Mouse (Mus musculus): ENCODE data around the gene Rbm47. TPM values are rescaled to one million over a fixed set of nuclear protein-coding genes. Genes with fewer than 3 reads are reported as not detected.
A peak's percentile ranks its signal among the peaks of the same experiment; 100 is the strongest.
"Not testable (repeated sequence)": the region's sequence is repeated elsewhere in the genome, so short reads cannot be mapped to it uniquely, and the experiment has no call there.

Gene Rbm47
- polyA plus RNA-seq, 1 experiment from 2014 or later, result 7.8 TPM

- no peak for ATAC-seq (ENCODE audit: low FRiP score)
- no peaks in the 10 kb centered on the region for H3K9me3 ChIP-seq
- H3K27me3 ChIP-seq, result no peaks in the 10 kb centered on the region
- 84% methylated on average over 16 of the region's 16 CpGs for WGBS
- no peak overlapping the region for H3K4me3 ChIP-seq
- no peaks in the 10 kb centered on the region for H3K4me1 ChIP-seq (replicated peaks)
- H3K36me3 ChIP-seq, result no peaks in the 10 kb centered on the region
- H3K9ac ChIP-seq, result no peak overlapping the region
- no peak overlapping the region for H3K27ac ChIP-seq
- H3K4me2 ChIP-seq, result no peak overlapping the region
These were observed 17.7 kb upstream of the Rbm47 start for GRCm38 (mm10) chr5:66190481-66191184.

- H3K9ac ChIP-seq; H3K27ac ChIP-seq; H3K4me2 ChIP-seq; H3K4me1 ChIP-seq (replicated peaks); H3K4me3 ChIP-seq; ATAC-seq (ENCODE audit: low FRiP score); H3K9me3 ChIP-seq; H3K36me3 ChIP-seq; H3K27me3 ChIP-seq: not testable (repeated sequence)
- WGBS, result 94% methylated on average over 6 of the region's 7 CpGs
These were observed 15.7 kb upstream of the Rbm47 start for GRCm38 (mm10) chr5:66188591-66188990.

GRCm38 (mm10) chr5:66182156-66182555 is 9.2 kb upstream of the Rbm47 start:
- no peak overlapping the region for H3K4me2 ChIP-seq
- no peaks in the 10 kb centered on the region for H3K9me3 ChIP-seq
- no peak overlapping the region for H3K4me3 ChIP-seq
- ATAC-seq (ENCODE audit: low FRiP score), result no peak
- H3K27me3 ChIP-seq, result no peaks in the 10 kb centered on the region
- no peaks in the 10 kb centered on the region for H3K36me3 ChIP-seq
- no peaks in the 10 kb centered on the region for H3K4me1 ChIP-seq (replicated peaks)
- no peak overlapping the region for H3K9ac ChIP-seq
- no peak overlapping the region for H3K27ac ChIP-seq
- 86% methylated on average over 3 of the region's 3 CpGs for WGBS

- no peaks in the 10 kb centered on the region for H3K36me3 ChIP-seq
- H3K4me3 ChIP-seq, result no peak overlapping the region
- no peaks in the 10 kb centered on the region for H3K27me3 ChIP-seq
- WGBS, result 55% methylated on average over 23 of the region's 23 CpGs
- peak overlapping the region; percentile 66 for H3K27ac ChIP-seq
- H3K9ac ChIP-seq, result no peak overlapping the region; the same call in 1 of the 2 replicates
- H3K4me2 ChIP-seq, result peak overlapping the region; percentile 32
- ATAC-seq (ENCODE audit: low FRiP score), result peak; percentile 57; the same call in 1 of the 2 replicates
- H3K4me1 ChIP-seq (replicated peaks), result 0 out of 2 replicates have a peak, but pooled peaks cover 7% of the 10 kb centered on the region
- H3K9me3 ChIP-seq, result no peaks in the 10 kb centered on the region
These were observed 1.4 kb upstream of the Rbm47 start for GRCm38 (mm10) chr5:66174160-66174837.

- WGBS, result 92% methylated on average over 9 of the region's 9 CpGs
- Histone ChIP-seq H3K9ac (no peak overlapping the region), H3K36me3 (no peaks in the 10 kb centered on the region), H3K4me1 (replicated peaks) (0 out of 2 replicates have a peak, but pooled peaks cover 7% of the 10 kb centered on the region), H3K4me2 (no peak overlapping the region), H3K27me3 (no peaks in the 10 kb centered on the region), H3K9me3 (no peaks in the 10 kb centered on the region), H3K27ac (no peak overlapping the region), H3K4me3 (no peak overlapping the region)
- ATAC-seq (ENCODE audit: low FRiP score), result no peak
These were observed 2.3 kb downstream of the Rbm47 start for GRCm38 (mm10) chr5:66170591-66170990.

GRCm38 (mm10) chr5:66169099-66169485 is 3.8 kb downstream of the Rbm47 start:
- no peaks in the 10 kb centered on the region for H3K36me3 ChIP-seq
- H3K4me1 ChIP-seq (replicated peaks), result no peaks in the 10 kb centered on the region
- H3K9me3 ChIP-seq, result no peaks in the 10 kb centered on the region
- H3K9ac ChIP-seq, result no peak overlapping the region
- no peak overlapping the region for H3K27ac ChIP-seq
- H3K4me3 ChIP-seq, result no peak overlapping the region
- WGBS, result 95% methylated on average over 2 of the region's 2 CpGs
- no peaks in the 10 kb centered on the region for H3K27me3 ChIP-seq
- H3K4me2 ChIP-seq, result no peak overlapping the region
- ATAC-seq (ENCODE audit: low FRiP score), result no peak

GRCm38 (mm10) chr5:66168462-66169098 is 4.3 kb downstream of the Rbm47 start:
- Histone ChIP-seq H3K9me3 (no peaks in the 10 kb centered on the region), H3K4me2 (no peak overlapping the region), H3K4me1 (replicated peaks) (no peaks in the 10 kb centered on the region), H3K4me3 (no peak overlapping the region), H3K27ac (no peak overlapping the region), H3K9ac (no peak overlapping the region), H3K36me3 (no peaks in the 10 kb centered on the region), H3K27me3 (no peaks in the 10 kb centered on the region)
- 87% methylated on average over 8 of the region's 8 CpGs for WGBS
- no peak for ATAC-seq (ENCODE audit: low FRiP score)

- no peak overlapping the region for H3K27ac ChIP-seq
- H3K4me2 ChIP-seq, result no peak overlapping the region
- H3K9ac ChIP-seq, result no peak overlapping the region
- ATAC-seq (ENCODE audit: low FRiP score), result no peak
- H3K27me3 ChIP-seq, result no peaks in the 10 kb centered on the region
- no peaks in the 10 kb centered on the region for H3K9me3 ChIP-seq
- H3K36me3 ChIP-seq, result no peaks in the 10 kb centered on the region
- no peak overlapping the region for H3K4me3 ChIP-seq
- H3K4me1 ChIP-seq (replicated peaks), result no peaks in the 10 kb centered on the region
- 80% methylated on average over 5 of the region's 5 CpGs for WGBS
These were observed 6.0 kb downstream of the Rbm47 start for GRCm38 (mm10) chr5:66166931-66167330.

- no peaks in the 10 kb centered on the region for H3K27me3 ChIP-seq
- H3K9me3 ChIP-seq, result no peaks in the 10 kb centered on the region
- H3K9ac ChIP-seq, result no peak overlapping the region
- no peak overlapping the region for H3K4me3 ChIP-seq
- 81% methylated on average over 4 of the region's 4 CpGs for WGBS
- H3K27ac ChIP-seq, result no peak overlapping the region
- H3K36me3 ChIP-seq, result no peaks in the 10 kb centered on the region
- H3K4me1 ChIP-seq (replicated peaks), result no peaks in the 10 kb centered on the region
- H3K4me2 ChIP-seq, result no peak overlapping the region
- ATAC-seq (ENCODE audit: low FRiP score), result no peak
These were observed 6.7 kb downstream of the Rbm47 start for GRCm38 (mm10) chr5:66166193-66166629.

- Histone ChIP-seq H3K36me3 (no peaks in the 10 kb centered on the region), H3K4me2 (no peak overlapping the region), H3K9ac (no peak overlapping the region), H3K27me3 (no peaks in the 10 kb centered on the region), H3K9me3 (no peaks in the 10 kb centered on the region), H3K4me1 (replicated peaks) (no peaks in the 10 kb centered on the region), H3K27ac (no peak overlapping the region), H3K4me3 (no peak overlapping the region)
- WGBS, result 88% methylated on average over 8 of the region's 8 CpGs
- no peak for ATAC-seq (ENCODE audit: low FRiP score)
These were observed 7.2 kb downstream of the Rbm47 start for GRCm38 (mm10) chr5:66165748-66166147.

GRCm38 (mm10) chr5:66156431-66156962 is 16.4 kb downstream of the Rbm47 start:
- peaks cover 2% of the 10 kb centered on the region for H3K4me1 ChIP-seq (replicated peaks)
- H3K4me2 ChIP-seq, result no peak overlapping the region
- H3K9me3 ChIP-seq, result no peaks in the 10 kb centered on the region
- no peak for ATAC-seq (ENCODE audit: low FRiP score)
- WGBS, result 51% methylated on average over 9 of the region's 9 CpGs
- no peak overlapping the region for H3K27ac ChIP-seq
- H3K36me3 ChIP-seq, result no peaks in the 10 kb centered on the region
- no peak overlapping the region for H3K4me3 ChIP-seq
- peaks cover 28% of the 10 kb centered on the region for H3K27me3 ChIP-seq
- H3K9ac ChIP-seq, result no peak overlapping the region

- H3K36me3 ChIP-seq, result no peaks in the 10 kb centered on the region
- H3K4me1 ChIP-seq (replicated peaks), result peaks cover 15% of the 10 kb centered on the region
- ATAC-seq (ENCODE audit: low FRiP score), result no peak
- no peak overlapping the region for H3K9ac ChIP-seq
- no peak overlapping the region for H3K4me2 ChIP-seq
- WGBS, result 94% methylated on average over 6 of the region's 6 CpGs
- peaks cover 46% of the 10 kb centered on the region for H3K27me3 ChIP-seq
- no peaks in the 10 kb centered on the region for H3K9me3 ChIP-seq
- no peak overlapping the region for H3K4me3 ChIP-seq
- H3K27ac ChIP-seq, result no peak overlapping the region
These were observed 18.3 kb downstream of the Rbm47 start for GRCm38 (mm10) chr5:66154616-66155015.
